Mouse (Mus musculus): ENCODE data around the gene Zswim8. TPM values are rescaled to one million over a fixed set of nuclear protein-coding genes. Genes with fewer than 3 reads are reported as not detected.

Zswim8 gene
- polyA plus RNA-seq, 1 experiment, result 73.4 TPM

GRCm38 (mm10) chr14:20691772-20692171, 15.6 kb upstream of the Zswim8 start:
- peak overlapping the region; percentile 50 for H3K4me3 ChIP-seq (replicated peaks)
- H3K27me3 ChIP-seq (replicated peaks), result no peaks in the 10 kb centered on the region
- no peaks in the 10 kb centered on the region for H3K9me3 ChIP-seq
- H3K4me1 ChIP-seq, result peaks cover 59% of the 10 kb centered on the region
- TF ChIP-seq GATA1 (IDR thresholded peaks at IDR 0.05; ENCODE audit: borderline replicate concordance, low read length), result no peak
- TF ChIP-seq FLI1 (IDR thresholded peaks at IDR 0.05; ENCODE audit: low read length), result no peak
- H3K36me3 ChIP-seq (replicated peaks; ENCODE audit: low read length), result peaks cover 77% of the 10 kb centered on the region

GRCm38 (mm10) chr14:20693589-20694101, 13.7 kb upstream of the Zswim8 start:
- no peaks in the 10 kb centered on the region for H3K27me3 ChIP-seq (replicated peaks)
- no peaks in the 10 kb centered on the region for H3K9me3 ChIP-seq
- peaks cover 78% of the 10 kb centered on the region for H3K4me1 ChIP-seq
- TF ChIP-seq FLI1 (IDR thresholded peaks at IDR 0.05; ENCODE audit: low read length), result no peak
- no peak for TF ChIP-seq GATA1 (IDR thresholded peaks at IDR 0.05; ENCODE audit: borderline replicate concordance, low read length)
- H3K36me3 ChIP-seq (replicated peaks; ENCODE audit: low read length), result peaks cover 68% of the 10 kb centered on the region
- peak overlapping the region; percentile 96 for H3K4me3 ChIP-seq (replicated peaks)

DNA sequence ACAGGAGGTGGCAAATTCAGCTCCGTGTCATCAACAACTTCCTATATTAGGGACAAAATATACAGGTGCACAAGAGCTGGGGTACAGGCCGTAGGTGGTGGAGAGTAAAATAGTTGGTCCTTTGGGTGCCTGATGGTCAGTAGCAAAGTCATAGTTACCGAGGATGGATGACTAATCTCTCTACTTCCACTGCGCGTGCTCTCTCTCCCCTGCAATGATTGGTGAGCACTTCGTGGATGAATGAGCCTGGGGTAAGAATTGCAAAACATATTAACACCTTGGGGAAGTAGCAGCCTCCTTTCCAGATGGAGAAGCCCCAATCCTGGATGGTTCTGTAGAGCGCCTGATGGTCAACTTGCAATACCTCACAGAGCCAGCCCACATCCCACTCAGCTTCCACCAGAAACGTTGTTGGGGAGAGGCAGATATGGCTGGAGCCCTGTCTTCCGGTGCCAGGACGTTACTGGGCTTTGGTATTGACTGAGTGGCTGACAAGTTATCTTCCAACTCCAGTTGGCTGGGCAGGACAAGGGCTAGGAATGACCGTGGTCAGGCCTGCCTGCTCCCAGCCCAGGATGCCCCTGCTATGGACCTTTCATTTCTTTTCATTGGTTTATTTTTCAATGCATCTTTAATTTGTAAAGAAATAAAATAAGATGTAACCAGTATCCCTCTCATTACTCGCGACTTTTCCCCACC, 13.0 kb upstream of the Zswim8 start:
- H3K27me3 ChIP-seq (replicated peaks), result no peaks in the 10 kb centered on the region
- H3K4me3 ChIP-seq (replicated peaks), result peak overlapping the region; percentile 96
- no peaks in the 10 kb centered on the region for H3K9me3 ChIP-seq
- H3K36me3 ChIP-seq (replicated peaks; ENCODE audit: low read length), result peaks cover 67% of the 10 kb centered on the region
- no peak for TF ChIP-seq FLI1 (IDR thresholded peaks at IDR 0.05; ENCODE audit: low read length)
- TF ChIP-seq GATA1 (IDR thresholded peaks at IDR 0.05; ENCODE audit: borderline replicate concordance, low read length), result no peak
- peaks cover 83% of the 10 kb centered on the region for H3K4me1 ChIP-seq

GRCm38 (mm10) chr14:20694884-20695760, 12.2 kb upstream of the Zswim8 start, which contains the start of gene Fut11:
TSS of gene Fut11 (plus strand) at chr14:20694968.
- TF ChIP-seq GATA1 (IDR thresholded peaks at IDR 0.05; ENCODE audit: borderline replicate concordance, low read length), result no peak
- TF ChIP-seq FLI1 (IDR thresholded peaks at IDR 0.05; ENCODE audit: low read length), result no peak
- H3K4me1 ChIP-seq, result peaks cover 90% of the 10 kb centered on the region
- H3K36me3 ChIP-seq (replicated peaks; ENCODE audit: low read length), result peaks cover 65% of the 10 kb centered on the region
- no peaks in the 10 kb centered on the region for H3K9me3 ChIP-seq
- no peaks in the 10 kb centered on the region for H3K27me3 ChIP-seq (replicated peaks)
- H3K4me3 ChIP-seq (replicated peaks), result peak within 1 kb of the TSS; percentile 96

DNA sequence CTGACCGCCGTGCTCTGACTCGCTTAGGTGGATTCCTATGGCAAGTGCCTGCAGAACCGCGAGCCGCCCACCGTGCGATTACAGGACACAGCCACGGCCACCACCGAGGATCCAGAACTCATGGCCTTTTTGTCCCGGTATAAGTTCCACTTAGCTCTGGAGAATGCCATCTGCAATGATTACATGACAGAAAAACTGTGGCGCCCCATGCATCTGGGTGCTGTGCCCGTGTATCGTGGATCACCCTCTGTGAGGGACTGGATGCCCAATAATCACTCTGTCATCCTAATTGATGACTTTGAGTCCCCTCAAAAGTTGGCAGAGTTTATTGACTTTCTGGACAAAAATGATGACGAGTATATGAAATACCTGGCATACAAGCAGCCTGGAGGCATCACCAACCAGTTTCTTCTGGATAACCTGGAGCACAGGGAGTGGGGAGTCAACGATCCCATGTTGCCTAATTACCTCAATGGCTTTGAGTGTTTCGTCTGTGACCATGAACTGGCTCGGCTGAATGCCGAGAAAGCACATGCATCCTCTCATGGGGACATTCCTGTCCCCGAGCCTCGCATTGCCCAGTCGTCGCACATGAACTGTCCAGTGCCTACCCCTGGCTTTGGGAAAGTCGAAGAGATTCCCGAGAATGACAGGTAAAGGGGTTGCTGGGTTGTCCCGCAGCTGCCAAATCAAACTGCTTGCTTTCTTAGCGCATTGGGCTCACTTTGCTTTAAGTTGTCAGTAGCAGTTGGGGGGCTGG, 11.4 kb upstream of the Zswim8 start:
- Histone ChIP-seq H3K4me1 (peaks cover 93% of the 10 kb centered on the region), H3K4me3 (replicated peaks) (peak overlapping the region; percentile 96), H3K27me3 (replicated peaks) (no peaks in the 10 kb centered on the region), H3K36me3 (replicated peaks; ENCODE audit: low read length) (peaks cover 62% of the 10 kb centered on the region), H3K9me3 (no peaks in the 10 kb centered on the region)
- TF ChIP-seq FLI1 (IDR thresholded peaks at IDR 0.05; ENCODE audit: low read length) (no peak), GATA1 (IDR thresholded peaks at IDR 0.05; ENCODE audit: borderline replicate concordance, low read length) (no peak)

GRCm38 (mm10) chr14:20696986-20697385, 10.4 kb upstream of the Zswim8 start:
- no peaks in the 10 kb centered on the region for H3K9me3 ChIP-seq
- peaks cover 51% of the 10 kb centered on the region for H3K36me3 ChIP-seq (replicated peaks; ENCODE audit: low read length)
- H3K4me3 ChIP-seq (replicated peaks), result peak overlapping the region; percentile 80
- TF ChIP-seq FLI1 (IDR thresholded peaks at IDR 0.05; ENCODE audit: low read length), result no peak
- no peak for TF ChIP-seq GATA1 (IDR thresholded peaks at IDR 0.05; ENCODE audit: borderline replicate concordance, low read length)
- H3K27me3 ChIP-seq (replicated peaks), result no peaks in the 10 kb centered on the region
- peaks cover 93% of the 10 kb centered on the region for H3K4me1 ChIP-seq

DNA sequence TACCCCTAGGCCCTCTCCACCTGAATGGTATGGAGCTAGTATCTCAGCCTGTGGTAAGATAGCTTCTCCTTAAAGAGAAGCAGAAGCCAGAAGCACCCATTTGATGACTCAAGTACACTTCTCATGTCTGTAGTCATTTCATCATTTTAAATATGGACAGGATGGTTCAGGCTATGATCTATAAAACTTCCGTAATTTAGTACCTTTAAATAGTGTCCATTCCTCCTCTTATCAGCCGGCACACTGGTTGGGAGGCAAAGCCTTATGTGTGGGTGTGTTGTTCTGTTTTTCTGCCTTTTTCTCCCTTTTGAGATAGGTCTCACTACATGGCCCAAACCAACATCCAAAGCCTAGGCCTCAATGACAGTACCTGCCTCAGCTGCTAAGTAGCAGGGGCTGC, 8.8 kb upstream of the Zswim8 start:
- H3K4me1 ChIP-seq, result peaks cover 79% of the 10 kb centered on the region
- no peaks in the 10 kb centered on the region for H3K9me3 ChIP-seq
- TF ChIP-seq FLI1 (IDR thresholded peaks at IDR 0.05; ENCODE audit: low read length) (no peak), GATA1 (IDR thresholded peaks at IDR 0.05; ENCODE audit: borderline replicate concordance, low read length) (no peak)
- no peak overlapping the region for H3K4me3 ChIP-seq (replicated peaks)
- H3K36me3 ChIP-seq (replicated peaks; ENCODE audit: low read length), result peaks cover 36% of the 10 kb centered on the region
- no peaks in the 10 kb centered on the region for H3K27me3 ChIP-seq (replicated peaks)

GRCm38 (mm10) chr14:20700362-20700761, 7.0 kb upstream of the Zswim8 start:
- H3K4me1 ChIP-seq, result peaks cover 78% of the 10 kb centered on the region

DNA sequence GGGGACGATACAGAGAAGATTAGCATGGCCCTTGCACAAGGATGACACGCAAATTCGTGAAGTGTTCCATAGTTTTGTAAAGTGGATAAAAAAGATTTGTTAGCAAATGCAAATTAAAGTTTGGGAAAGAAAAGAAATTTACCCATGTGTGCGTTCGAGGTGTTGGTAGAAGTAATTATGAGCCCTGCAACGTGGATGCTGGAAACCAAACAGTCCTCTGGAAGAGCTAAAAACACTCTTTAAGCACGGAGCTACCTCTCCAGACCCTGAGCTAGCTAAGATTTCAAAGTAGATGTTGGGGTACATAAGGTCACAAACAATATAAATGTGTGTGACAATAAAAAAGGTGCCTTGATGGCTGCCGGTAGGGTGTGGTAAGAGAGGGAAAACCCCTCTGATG, 5.8 kb upstream of the Zswim8 start:
- Histone ChIP-seq H3K4me1 (peaks cover 71% of the 10 kb centered on the region), H3K27me3 (replicated peaks) (no peaks in the 10 kb centered on the region), H3K9me3 (no peaks in the 10 kb centered on the region), H3K36me3 (replicated peaks; ENCODE audit: low read length) (peaks cover 41% of the 10 kb centered on the region), H3K4me3 (replicated peaks) (peak overlapping the region; percentile 98)
- no peak for TF ChIP-seq GATA1 (IDR thresholded peaks at IDR 0.05; ENCODE audit: borderline replicate concordance, low read length)
- no peak for TF ChIP-seq FLI1 (IDR thresholded peaks at IDR 0.05; ENCODE audit: low read length)

More at GRCm38 (mm10) chr14:20700362-20700761, 7.0 kb upstream of the Zswim8 start:
- TF ChIP-seq FLI1 (IDR thresholded peaks at IDR 0.05; ENCODE audit: low read length) (no peak), GATA1 (IDR thresholded peaks at IDR 0.05; ENCODE audit: borderline replicate concordance, low read length) (no peak)
- Histone ChIP-seq H3K27me3 (replicated peaks) (no peaks in the 10 kb centered on the region), H3K9me3 (no peaks in the 10 kb centered on the region), H3K36me3 (replicated peaks; ENCODE audit: low read length) (peaks cover 40% of the 10 kb centered on the region), H3K4me3 (replicated peaks) (peak overlapping the region; percentile 48)

Measured in megakaryocyte, embryonic 14.5 days (primary cell).